Mouse (Mus musculus): ENCODE measurements around the gene Ssu2.

Ssu2 gene

DNA sequence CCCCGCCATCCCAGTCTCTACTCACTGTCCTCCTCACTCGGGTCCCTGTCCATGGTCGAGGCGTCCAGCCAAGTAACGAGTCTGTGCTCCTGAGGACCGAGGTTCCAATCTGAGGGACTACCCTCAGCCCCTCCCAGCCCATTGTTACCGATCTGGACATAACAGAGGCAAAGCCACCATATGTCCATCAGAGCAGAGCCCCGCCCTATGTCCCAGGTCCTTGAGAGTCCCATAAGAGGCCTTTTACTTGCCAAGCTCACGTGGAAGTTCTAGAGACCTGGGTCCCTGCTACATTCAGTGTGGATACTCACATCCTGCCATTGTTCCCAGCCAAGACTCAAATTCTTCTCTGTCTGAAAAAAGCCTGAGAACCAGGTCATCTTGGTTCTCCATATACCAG is at the start of gene Ssu2:
Gene Ssu2, minus strand, starts transcription at position 77 of the 400 bp plus-strand sequence.
- no peak for DNase-seq

DNA sequence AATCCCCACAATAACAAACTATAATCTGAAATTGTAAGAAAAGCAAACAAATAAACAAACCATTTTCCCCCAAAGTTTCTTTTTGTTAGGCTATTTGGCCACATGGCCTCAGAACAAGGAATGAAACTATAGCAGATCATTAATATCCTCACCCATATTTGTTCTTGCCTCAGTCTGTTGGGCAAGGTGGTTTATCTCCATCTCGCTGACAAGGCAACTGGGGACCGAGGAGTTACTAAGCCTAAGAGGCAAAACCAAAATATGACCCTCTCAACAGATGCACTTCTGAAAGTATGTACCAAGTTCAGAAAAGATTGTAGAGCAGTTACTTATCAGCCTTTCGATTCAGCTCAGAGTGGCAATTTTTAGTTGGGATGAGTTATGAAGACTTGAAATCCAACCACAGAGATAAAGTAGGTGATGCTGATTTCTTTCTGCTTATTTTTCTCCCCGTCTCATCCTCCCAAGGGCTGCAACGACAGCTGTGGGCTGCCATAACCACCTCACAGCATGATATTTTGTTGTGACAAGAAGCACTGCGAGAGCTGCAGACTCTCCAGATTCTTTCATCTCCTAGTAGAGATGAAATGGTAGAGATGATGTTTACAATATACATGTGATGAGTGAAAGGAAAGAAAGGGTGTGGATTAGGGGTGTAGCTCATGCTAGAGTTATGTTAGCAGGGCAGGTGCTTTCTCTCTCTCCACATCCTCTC is 38.4 kb upstream of the Ssu2 start:
- DNase-seq: no peak

DNA sequence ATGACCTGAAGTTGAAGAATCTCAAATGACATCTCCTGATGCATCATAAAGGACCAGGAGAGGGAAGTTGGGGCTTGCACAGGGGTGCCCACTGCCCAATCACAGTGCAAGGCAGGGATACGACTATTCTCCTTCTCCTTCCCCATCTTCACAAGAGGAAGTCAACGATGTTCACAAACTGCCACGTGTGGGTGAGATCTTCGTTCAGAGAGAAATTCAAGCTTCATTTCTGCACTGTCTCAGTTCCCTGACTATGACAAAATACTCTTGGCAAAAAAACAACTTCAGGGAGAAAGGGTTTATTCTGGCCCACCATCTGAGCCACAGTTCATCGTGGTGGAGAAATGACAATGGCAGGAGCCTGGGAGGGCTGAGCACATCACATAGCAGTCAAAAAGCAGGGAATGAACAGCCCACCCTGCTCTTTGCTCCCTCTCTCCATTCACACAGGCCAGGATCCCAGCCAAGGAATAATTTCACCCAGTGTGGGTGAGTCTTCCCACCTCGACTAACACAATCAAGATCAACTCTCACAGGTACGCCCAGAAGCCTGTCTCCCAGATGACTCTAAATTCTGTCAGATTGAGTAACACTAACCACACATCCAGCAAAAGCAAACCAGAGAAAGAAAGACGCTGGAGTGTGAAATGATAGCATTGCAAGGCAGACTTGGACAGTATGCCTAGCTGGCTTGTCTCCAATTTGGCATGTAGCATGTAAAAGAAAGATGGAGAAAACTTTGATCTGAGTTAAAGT is 36.1 kb upstream of the Ssu2 start:
- no peak for DNase-seq

DNA sequence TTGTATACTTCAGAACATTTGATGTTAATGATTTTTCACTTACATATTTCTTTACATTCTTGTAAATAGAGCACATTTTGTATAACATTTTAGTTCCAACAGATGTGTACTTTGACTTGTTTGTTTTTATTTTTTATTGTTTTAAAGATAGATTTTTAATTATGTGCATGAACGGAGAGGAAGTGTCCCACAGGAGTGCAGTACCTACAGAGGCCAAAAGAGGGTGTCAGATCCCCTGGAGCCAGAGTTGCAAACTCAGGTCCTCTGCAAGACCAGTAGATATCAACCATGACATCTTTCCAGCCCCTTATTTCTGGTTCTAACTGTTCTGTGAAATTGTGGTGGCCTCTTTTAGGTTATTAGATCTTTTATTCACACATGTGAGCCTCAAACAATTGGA is 33.1 kb upstream of the Ssu2 start:
- no peak for DNase-seq

DNA sequence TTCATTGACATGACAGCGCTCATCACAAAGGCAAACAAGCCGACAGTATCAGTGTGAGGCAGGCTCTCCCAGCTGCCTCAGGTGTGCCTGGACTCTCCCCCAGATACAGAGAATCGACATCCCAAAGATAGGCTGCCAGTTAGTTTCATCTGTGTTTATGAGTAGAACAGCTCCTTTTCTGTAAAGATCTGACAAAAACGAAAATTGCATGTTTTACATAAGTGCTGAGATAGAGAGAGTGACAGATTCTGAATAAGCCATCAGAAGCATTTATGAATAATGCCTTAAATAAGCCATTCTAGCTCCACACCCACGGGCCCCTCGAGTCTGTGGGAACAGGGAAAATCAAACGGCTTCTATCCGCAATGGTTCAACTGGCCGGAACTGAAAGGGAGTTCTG is 31.5 kb upstream of the Ssu2 start:
- DNase-seq: no peak

DNA sequence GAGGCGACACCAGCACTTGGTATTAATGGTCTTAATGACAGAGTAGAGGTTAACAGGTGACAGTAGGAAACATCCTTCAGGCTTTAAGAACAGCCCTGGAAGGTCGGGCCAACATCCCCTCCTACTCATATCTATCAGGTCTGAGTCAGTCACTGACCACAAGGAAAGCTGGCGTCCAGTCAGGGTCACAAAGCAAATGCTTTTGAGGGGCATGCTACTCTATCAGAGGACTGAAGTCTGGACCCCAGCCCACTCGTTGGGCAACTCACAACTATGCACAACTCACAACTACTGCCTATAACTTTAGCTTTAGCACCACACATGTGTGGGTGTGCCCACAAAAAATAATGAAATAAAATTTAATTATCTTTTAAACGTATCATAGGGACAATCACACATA is 16.3 kb upstream of the Ssu2 start:
- no peak for DNase-seq

DNA sequence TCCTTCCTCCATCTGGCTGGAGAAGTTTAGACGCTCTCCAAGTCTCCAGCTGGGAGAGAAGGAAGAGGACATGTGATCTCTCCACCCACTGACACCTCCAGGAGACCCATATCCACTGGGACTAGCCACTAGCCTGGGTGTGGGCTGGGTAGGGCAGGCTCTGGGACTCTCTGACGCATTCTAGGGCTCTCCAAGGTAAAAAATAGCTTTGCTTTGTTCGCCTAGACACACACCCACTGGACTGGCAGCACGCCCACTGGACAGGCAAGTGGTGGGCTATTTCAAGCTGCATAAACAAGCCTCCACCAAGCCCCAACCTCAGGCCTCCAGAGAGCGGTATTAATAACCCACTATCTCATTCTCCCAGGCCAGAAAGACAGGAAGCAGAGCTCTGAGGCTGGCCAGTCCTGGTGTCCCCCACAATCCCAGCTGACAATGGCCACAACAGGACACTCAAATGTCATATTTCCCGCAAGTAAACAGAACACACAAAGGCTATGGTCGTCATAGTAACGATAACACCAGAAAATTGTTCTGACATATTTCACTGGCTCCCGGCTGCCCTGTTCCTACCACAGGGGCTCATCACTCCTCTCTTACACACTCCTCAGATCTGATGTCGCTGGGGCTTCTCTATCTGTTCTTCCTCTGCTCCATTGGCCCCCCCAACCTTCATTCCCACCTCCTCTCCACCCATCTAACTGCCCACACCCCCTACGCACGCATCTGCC is 14.3 kb upstream of the Ssu2 start:
- DNase-seq: no peak

DNA sequence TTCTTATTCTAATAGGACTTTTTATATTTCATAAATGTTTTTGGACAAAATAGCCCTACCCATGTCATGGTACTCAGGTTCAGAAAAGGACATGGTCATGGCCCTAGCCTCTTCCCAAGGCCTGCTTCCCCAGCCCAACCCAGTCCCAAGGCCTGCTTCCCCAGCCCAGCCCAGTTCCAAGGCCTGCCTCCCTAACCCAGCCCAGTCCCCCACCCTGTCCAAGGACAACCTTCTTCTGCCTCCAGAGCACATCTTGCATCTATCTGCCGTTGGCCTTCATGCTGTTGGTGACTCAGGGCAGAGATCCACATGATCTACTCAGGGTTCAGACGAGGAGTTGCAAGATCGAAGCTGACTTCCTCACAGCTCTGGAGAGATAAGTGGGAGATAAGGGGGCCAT is 9.5 kb upstream of the Ssu2 start:
- no peak for DNase-seq

DNA sequence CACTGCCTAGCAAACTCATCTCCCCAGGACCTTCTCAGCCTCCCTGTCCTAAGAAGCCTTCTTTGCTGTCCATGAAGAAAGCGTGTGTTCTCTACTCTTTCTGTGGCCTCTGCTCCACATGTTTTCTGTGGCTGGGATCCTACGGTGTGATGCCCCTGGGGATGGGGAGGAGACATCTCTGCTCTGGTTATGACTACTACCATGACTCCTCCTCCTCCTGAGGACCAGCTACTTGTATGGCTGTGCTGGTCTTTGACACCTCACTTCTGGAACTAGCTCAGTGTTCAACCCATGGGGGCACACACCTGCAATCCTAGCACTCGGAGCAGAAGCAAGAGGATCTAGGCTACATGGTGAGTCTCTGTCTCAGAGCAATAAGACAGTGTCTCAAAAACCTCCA is 8.5 kb upstream of the Ssu2 start:
- DNase-seq: no peak

DNA sequence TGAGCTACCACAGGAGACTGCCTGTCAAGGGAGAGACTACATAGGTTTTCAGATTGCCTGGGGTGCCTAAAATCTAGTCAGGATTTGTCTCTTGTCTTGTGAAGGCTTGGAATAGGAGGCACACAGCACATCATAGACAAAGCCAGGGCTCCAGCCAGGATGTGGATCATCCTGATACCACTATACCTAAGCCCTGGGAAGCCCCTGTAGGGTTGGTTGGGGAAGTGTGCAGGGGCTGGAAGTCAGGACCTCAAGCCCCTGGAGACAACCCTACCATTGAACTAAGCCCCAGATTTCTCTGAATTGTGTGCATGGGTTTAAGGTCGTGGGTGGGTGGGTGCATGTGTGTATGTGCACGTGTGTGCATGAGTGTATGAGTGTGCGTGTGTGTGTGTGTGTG is 562 bp upstream of the Ssu2 start:
- DNase-seq: no peak

DNA sequence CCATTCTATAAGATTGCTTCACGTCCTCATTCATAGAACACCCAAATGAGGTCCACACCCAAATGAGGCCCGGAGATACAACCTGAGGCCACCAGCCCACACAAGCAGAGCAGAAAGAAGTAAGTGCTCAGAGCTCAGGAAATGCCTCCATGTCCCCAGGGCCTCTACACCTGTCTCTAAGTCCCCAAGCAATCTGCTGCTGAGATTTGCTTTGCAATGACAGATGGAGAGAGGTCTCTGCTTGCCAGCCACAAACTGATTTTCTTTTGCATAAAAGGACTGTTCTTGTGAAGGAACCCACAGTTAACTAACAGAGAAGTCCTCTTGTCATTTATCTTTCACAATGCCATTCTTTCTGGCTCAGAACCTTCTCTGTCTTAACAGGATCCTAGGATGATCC is 1.6 kb downstream of the Ssu2 start:
- DNase-seq: no peak

DNA sequence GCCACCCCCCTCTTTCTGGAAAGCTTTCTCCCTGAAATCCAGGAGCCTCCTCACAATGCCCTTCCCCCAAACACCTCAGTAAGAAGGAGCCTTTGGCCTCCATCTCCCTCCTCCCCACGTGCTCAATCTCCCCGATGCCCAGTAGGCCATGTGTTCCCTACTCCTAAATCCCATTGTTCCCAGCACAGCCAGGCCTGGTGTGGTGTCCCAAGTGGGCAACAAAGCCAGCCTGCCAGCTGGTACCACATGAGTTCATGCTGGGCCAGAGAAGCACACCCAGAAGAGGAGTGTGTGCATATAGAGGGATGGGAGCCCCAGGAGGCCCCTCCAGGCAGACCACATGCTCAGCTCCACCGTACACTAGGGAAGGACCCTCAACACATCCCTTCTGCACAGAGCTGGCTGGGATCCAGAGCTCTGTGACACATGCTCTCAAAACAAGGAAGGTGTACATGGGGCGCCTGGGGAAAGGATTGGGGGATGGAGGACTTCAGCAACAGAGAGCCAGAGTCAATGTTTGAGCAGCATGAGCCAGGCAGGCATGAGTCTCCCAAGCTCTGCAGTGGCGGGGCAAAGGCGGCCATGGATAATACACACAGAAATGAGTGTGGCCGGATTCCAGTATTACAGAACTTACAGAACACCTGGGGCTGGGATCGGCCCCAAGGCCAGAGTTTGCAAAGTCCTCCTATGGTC is 4.7 kb downstream of the Ssu2 start:
- DNase-seq: no peak

DNA sequence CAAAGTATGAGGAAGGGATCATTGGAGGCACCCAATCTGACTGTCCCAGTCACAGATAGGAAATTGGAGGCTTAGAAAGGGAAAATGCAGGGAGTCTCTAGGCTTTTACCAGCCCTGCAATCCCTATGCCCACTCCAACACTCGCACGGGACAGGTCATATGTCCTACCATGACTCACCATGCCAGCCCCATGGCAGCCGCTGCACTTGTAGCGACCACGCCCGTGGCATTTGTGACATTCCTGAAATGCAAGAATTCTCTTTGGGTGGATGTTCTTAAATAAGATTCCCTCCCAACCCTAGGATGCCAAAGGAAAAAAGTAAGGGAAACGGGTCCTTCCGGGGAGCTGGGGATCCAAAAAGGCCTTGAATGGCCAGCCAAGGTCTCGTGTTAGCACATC is 8.8 kb downstream of the Ssu2 start:
- no peak for DNase-seq

DNA sequence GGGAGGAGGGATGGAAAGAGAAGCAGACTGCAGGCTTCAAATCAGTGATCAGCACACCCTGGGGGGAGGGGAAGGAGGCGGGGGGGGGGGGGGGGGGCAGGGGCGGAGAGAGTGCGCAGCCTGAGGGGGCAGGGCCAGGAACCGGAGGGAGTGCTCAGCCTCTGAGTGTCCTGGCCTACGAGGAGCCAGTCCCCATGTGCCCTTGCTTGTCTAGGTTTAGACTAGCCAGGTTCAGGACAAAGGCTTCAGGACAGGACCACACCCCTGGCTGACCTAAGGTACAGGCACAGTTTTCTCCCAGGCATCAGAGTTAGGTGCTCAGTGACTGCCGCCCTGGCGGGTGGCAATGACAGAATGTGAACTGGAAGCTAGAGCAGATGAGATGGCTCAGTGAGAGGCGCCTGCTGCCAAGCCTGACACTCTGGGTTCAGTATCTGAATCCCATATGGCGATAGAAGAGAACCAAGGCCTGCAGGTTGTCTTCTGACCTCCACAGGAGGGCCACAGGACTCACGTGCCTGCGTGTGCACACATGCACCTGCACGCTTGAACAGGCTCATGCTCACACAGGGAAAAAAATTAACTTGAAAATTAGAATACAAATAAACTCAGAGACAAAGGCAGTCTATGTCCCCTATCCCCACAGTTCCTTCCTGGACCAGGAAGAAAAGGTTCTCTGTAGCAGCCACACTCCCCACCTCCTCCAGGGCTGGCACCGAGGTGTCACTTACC is 12.0 kb downstream of the Ssu2 start:
- no peak for DNase-seq

DNA sequence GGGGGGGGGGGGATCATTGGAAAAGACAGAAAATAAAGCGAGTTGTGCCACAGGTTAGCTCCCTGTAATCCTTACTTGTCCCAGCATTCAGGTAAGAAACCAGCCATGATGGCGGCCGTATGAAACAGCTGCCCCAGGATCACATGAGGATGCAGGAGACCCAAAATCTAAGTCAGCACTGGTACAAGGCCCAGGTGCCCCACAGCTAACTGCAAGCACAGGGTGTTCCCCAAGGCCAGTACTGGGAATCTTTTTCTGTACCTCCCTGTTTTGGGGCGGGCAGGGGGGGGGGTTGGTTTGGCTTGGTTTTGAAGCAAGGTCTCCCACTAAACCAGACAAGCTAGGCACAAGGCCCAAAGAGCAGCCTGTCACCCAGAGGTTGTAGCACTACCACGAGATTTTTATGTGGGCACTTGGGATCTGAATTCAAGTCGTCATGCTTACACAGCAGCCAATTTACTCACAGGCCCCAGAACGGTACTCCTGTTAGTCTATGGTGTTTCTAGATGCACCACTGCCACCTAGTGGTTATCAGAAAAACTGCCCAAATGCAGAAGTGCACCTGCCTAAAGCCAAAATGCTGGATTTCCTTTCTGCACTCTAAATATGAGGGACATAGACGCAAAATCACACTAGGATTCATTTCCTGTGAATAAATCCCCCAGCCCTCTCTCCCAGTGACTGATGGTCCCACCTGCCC is 13.8 kb downstream of the Ssu2 start:
- DNase-seq: no peak

DNA sequence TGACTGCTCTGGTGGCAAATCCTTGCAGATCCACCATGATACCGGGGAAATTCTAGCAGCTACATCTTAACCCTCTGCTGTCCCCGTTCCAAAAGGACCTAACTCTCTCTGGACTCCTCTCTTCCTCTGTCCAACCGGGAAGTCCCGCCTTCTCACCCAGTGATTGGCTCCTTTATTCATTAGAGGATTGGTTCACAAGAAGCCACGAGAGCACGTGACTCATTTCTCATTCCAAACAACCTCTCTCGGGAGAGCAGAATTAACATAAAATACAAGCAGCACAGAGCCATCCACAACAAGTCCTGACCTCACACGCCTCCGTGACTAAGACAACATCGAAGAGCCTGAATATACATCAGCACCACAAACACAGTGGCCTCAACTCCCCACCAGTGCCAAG is 22.5 kb downstream of the Ssu2 start:
- DNase-seq: no peak

DNA sequence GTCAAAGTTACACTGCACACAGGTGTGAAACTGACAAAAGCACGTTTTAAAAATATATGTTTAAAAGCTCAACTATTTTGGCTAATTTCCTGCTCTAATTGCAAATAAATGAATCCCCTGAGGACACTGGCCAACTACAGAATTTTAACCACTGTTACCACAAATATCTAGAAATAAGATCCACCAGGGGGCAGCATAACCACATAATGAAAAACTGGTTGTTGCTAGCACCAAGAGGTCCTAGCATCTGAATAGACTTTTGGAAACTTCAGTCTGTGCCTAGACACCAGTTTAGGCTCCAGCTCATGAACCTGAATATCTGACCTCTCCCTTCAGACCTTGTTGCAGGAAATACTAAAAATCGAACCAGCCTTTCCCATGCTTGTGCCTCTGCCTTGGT is 23.2 kb downstream of the Ssu2 start:
- DNase-seq: no peak

DNA sequence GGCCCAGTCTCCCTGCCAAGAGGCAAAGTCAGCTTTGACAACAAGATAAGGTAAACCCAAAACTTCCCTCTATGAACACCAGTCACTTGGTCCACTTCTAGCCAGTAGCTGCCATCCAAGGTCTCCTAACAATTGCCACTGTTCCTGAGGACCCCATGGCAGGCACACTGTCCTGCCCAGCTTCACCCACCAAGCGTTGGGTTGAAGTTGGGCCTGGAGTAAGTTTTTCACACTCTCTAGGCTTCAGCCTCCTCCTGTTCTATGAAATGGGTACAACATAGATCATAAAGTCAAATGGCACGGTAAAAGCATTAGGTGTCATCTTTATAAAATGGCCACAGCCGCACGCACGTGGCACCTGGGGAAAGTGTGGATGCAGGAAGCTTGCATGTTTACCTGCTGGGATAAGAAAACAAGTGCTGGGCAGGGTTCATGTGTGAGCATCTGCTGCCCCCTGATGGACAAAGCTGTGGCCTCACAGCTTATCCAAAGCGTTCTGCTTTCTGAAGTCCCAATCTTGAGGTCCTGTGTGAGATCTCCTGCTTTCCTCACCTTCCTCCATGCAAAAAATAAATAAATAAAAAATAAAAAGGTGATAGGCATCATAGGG is 25.4 kb downstream of the Ssu2 start:
- DNase-seq: peak; percentile 18 to 51

DNA sequence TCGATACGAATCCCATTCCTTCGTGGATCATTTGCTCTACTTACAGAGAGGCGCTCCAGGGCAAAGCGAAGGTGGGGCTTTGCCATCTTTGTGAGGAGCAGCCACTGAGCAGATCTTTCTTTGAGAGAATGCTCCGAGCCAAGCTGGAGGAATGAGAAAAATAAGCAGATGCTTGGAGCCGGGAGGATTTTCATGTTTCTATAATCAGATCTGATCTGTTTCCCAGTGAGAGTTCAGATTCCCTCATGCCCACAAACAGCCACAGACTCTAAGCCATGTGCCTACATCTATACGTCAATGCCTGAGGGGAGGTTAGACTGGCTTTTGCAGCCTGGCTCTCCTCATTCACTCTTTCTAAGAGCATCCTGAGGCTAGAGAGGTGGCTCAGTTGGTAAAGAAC is 27.1 kb downstream of the Ssu2 start:
- no peak for DNase-seq

DNA sequence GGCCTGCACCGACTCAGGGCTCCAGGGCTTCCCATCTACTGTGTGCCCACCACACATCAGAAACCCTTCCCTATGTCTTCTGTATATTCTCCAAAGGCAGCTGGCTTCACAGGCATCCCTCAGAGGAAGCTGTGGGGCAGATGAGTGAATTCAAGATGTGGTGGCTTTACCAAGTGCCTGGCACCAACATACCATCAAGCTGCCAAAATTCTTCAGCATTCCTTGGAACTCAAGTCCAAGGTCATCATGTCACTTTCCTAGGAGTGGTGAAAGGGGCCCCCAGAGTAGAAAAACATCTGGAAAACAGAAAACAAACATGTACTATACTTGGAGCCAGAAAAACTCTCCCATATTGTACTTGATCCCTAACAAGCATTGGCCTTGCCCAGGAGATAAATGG is 28.5 kb downstream of the Ssu2 start:
- no peak for DNase-seq

DNA sequence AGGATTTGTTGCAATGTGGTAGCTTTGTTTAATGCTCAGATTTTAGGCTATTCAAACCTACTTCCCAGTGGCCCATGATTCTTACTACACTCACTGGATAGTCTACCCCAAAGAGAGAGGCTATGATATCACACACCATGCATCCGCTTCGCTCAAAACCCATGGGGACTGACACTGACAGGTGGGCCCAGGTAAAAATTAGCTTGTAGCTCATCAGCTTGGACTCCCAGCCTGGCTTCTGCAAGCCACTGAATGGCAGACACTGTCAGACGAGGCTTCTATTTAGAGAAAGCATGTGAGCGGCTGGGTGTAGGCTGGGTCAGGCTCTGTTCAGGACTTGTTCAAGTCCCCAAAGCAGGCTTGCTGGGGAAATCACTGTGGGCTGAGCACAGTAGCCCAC is 37.4 kb downstream of the Ssu2 start:
- no peak for DNase-seq

DNA sequence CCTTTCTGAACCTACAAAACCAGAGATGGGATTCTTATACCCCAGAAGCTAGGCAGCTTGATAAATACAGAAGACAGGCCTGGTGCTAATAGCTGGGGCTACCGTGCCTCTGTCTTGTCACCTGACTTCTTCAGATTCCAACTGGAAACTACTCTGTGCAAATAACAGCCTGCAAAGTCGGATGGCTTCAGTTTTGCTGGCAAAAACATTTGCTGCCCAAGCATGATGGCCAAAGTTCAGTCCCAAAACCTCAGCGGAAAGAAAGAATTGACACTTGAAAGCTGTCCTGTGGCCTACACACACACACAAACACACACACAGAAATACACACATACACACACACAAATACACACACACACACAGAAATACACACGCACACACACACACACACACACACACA is 48.8 kb downstream of the Ssu2 start:
- no peak for DNase-seq

All from spleen, adult 18-20 months (tissue).